Mouse (Mus musculus): ENCODE data around the gene Hck.

- no peak for TF ChIP-seq FLI1 (IDR thresholded peaks at IDR 0.05; ENCODE audit: low read length)
- no peak for TF ChIP-seq GATA1 (IDR thresholded peaks at IDR 0.05; ENCODE audit: borderline replicate concordance, low read length)
Observed at GRCm38 (mm10) chr2:153186176-153186591, 77.9 kb downstream of the Hck start.

All from megakaryocyte, embryonic 14.5 days (primary cell).